Mouse (Mus musculus) MEL (cell line): ENCODE results near the gene Pitx3. TPM values are rescaled to one million over a fixed set of nuclear protein-coding genes. Genes with fewer than 3 reads are reported as not detected.
"Not testable (repeated sequence)": the region's sequence is repeated elsewhere in the genome, so short reads cannot be mapped to it uniquely, and the experiment has no call there.

Experiments used
- DNase-seq: peaks from one replicate; pipeline ENCODE4 v3.0.0; 2011; ENCODE audit warnings: low read depth, low spot score
- H3K27ac ChIP-seq: 2 replicates; pipeline ENCODE4 v1.5.1; 2012; ENCODE audit warnings: low read depth, mild to moderate bottlenecking, control low read depth, low read length, moderate library complexity; ENCODE audit not compliant: control insufficient read depth
- H3K27me3 ChIP-seq, 2 experiments: fragments of 150-350 bp in 1 of 2; sonication (generic) in 1 of 2; 2 replicates each; pipeline ENCODE4 v1.6.1; 2012; ENCODE audit warnings: low read length in 2 of 2, mild to moderate bottlenecking in 2 of 2, improper control_type of control experiment in 1 of 2, moderate library complexity in 1 of 2; ENCODE audit not compliant: insufficient read depth in 2 of 2, control insufficient read depth in 1 of 2
- H3K36me3 ChIP-seq, 2 experiments: 2 replicates each; pipeline ENCODE4 v1.6.1; 2012 to 2014; ENCODE audit warnings: low read length in 2 of 2, improper control_type of control experiment in 1 of 2, inconsistent platforms in 1 of 2, mild to moderate bottlenecking in 1 of 2; ENCODE audit not compliant: insufficient read depth in 2 of 2, control insufficient read depth in 1 of 2
- H3K4me1 ChIP-seq, 2 experiments: fragments of 150-350 bp in 1 of 2; sonication (generic) in 1 of 2; 2 replicates each; pipeline ENCODE4 v1.6.1; 2012; ENCODE audit warnings: low read length in 2 of 2, improper control_type of control experiment in 1 of 2, mild to moderate bottlenecking in 1 of 2; ENCODE audit not compliant: insufficient read depth in 2 of 2, control insufficient read depth in 1 of 2
- H3K4me3 ChIP-seq, 2 experiments: fragments of 150-350 bp in 1 of 2; sonication (generic) in 1 of 2; 2 replicates each; pipeline ENCODE4 v1.5.1; 2012; ENCODE audit warnings: low read depth in 2 of 2, low read length in 2 of 2, mild to moderate bottlenecking in 2 of 2, moderate library complexity in 2 of 2, control low read depth in 1 of 2, improper control_type of control experiment in 1 of 2; ENCODE audit not compliant: control insufficient read depth in 1 of 2, insufficient read depth in 1 of 2
- H3K79me2 ChIP-seq: 2 replicates; pipeline ENCODE4 v1.6.1; 2012; ENCODE audit warnings: mild to moderate bottlenecking, low read length, moderate library complexity; ENCODE audit not compliant: control insufficient read depth, poor library complexity, insufficient read depth
- H3K9ac ChIP-seq: 2 replicates; pipeline ENCODE4 v1.6.1; 2012; ENCODE audit warnings: low read depth, mild to moderate bottlenecking, control low read depth, low read length, moderate library complexity; ENCODE audit not compliant: control insufficient read depth, poor library complexity, severe bottlenecking
- H3K9me3 ChIP-seq: fragments of 150-350 bp; sonication (generic); replicated peaks from 2 replicates; pipeline ENCODE4 v1.6.1; 2012; ENCODE audit warnings: mild to moderate bottlenecking, low read length, improper control_type of control experiment, moderate library complexity; ENCODE audit not compliant: insufficient read depth
- BHLHE40 ChIP-seq: IDR thresholded peaks from 2 replicates; pipeline ENCODE4 v1.6.1; 2012; ENCODE audit warnings: low read depth, mild to moderate bottlenecking, inconsistent platforms, low read length, improper control_type of control experiment, borderline replicate concordance
- CHD1 ChIP-seq: IDR thresholded peaks from 2 replicates; pipeline ENCODE4 v1.6.1; 2012; ENCODE audit warnings: low read depth, mild to moderate bottlenecking, inconsistent platforms, low read length, improper control_type of control experiment
- E2F4 ChIP-seq: IDR thresholded peaks from 2 replicates; pipeline ENCODE4 v1.6.1; 2011; ENCODE audit warnings: low read depth, low read length, improper control_type of control experiment, borderline replicate concordance
- ELF1 ChIP-seq: IDR thresholded peaks from 2 replicates; pipeline ENCODE4 v1.6.1; 2014; ENCODE audit warnings: low read depth, mild to moderate bottlenecking, inconsistent platforms, low read length, improper control_type of control experiment, moderate library complexity
- EP300 ChIP-seq, 2 experiments: IDR thresholded peaks; 2 replicates each; pipeline ENCODE4 v1.6.1; 2011; ENCODE audit warnings: improper control_type of control experiment in 2 of 2, low read length in 2 of 2, low read depth in 1 of 2, mild to moderate bottlenecking in 1 of 2
- KAT2A ChIP-seq: conservative IDR thresholded peaks from 2 replicates; pipeline ENCODE4 v1.6.1; 2012; ENCODE audit warnings: low read depth, low read length, improper control_type of control experiment, inconsistent platforms
- MAFK ChIP-seq: IDR thresholded peaks from 2 replicates; pipeline ENCODE4 v1.6.1; 2011; ENCODE audit warnings: low read depth, mild to moderate bottlenecking, low read length, improper control_type of control experiment, borderline replicate concordance
- MXI1 ChIP-seq: IDR thresholded peaks from 2 replicates; pipeline ENCODE4 v1.6.1; 2011; ENCODE audit warnings: mild to moderate bottlenecking, low read depth, low read length, improper control_type of control experiment
- NRF1 ChIP-seq: IDR thresholded peaks from 2 replicates; pipeline ENCODE4 v1.6.1; 2014; ENCODE audit warnings: low read depth, mild to moderate bottlenecking, inconsistent platforms, low read length, improper control_type of control experiment, moderate library complexity; ENCODE audit not compliant: poor library complexity, insufficient read depth, severe bottlenecking
- POLR2AphosphoS5 ChIP-seq: IDR thresholded peaks from 2 replicates; pipeline ENCODE4 v1.6.1; 2012; ENCODE audit warnings: low read depth, borderline replicate concordance, mild to moderate bottlenecking, inconsistent platforms, low read length, moderate library complexity, mixed read lengths
- RCOR1 ChIP-seq: IDR thresholded peaks from 2 replicates; pipeline ENCODE4 v1.6.1; 2012; ENCODE audit warnings: low read depth, mild to moderate bottlenecking, inconsistent platforms, low read length, improper control_type of control experiment
- SIN3A ChIP-seq: IDR thresholded peaks from 2 replicates; pipeline ENCODE4 v1.6.1; 2012; ENCODE audit warnings: low read length, improper control_type of control experiment, inconsistent platforms
- SMC3 ChIP-seq: IDR thresholded peaks from 2 replicates; pipeline ENCODE4 v1.6.1; 2011; ENCODE audit warnings: low read depth, low read length, improper control_type of control experiment
- TBP ChIP-seq: IDR thresholded peaks from 2 replicates; pipeline ENCODE4 v1.8.0; 2011; ENCODE audit warnings: low read depth, low read length, improper control_type of control experiment
- UBTF ChIP-seq: IDR thresholded peaks from 2 replicates; pipeline ENCODE4 v1.6.1; 2012; ENCODE audit warnings: low read depth, mild to moderate bottlenecking, inconsistent platforms, low read length, improper control_type of control experiment, moderate library complexity, borderline replicate concordance; ENCODE audit not compliant: insufficient read depth
- USF2 ChIP-seq, 2 experiments: IDR thresholded peaks; 2 replicates each; pipeline ENCODE4 v1.6.1; 2011 to 2012; ENCODE audit warnings: improper control_type of control experiment in 2 of 2, low read length in 2 of 2, borderline replicate concordance in 1 of 2, inconsistent platforms in 1 of 2, low read depth in 1 of 2, mild to moderate bottlenecking in 1 of 2; ENCODE audit not compliant: insufficient read depth in 1 of 2
- ZMIZ1 ChIP-seq: IDR thresholded peaks from 2 replicates; pipeline ENCODE4 v1.6.1; 2012; ENCODE audit warnings: low read depth, mild to moderate bottlenecking, inconsistent platforms, low read length, improper control_type of control experiment, moderate library complexity
- ZNF384 ChIP-seq: IDR thresholded peaks from 2 replicates; pipeline ENCODE4 v1.6.1; 2012; ENCODE audit warnings: low read depth, mild to moderate bottlenecking, inconsistent platforms, low read length, improper control_type of control experiment
- polyA plus RNA-seq, 2 experiments: library from polyadenylated mRNA; stranded (reverse) in 1 of 2; unstranded in 1 of 2; fragments of >175 nt in 1 of 2; fragments of >200 nt in 1 of 2; gene quantifications; 2 replicates each; pipeline versions ENCODE4 v1.2.1 to v1.2.4; 2012; ENCODE audit warnings: low replicate concordance in 2 of 2, low read depth in 1 of 2; ENCODE audit not compliant: insufficient read length in 2 of 2, insufficient read depth in 1 of 2, missing spikeins in 1 of 2
- total RNA-seq: library from RNA; depleted of rRNA; stranded (reverse); fragments of 300-350 nt; gene quantifications from 2 replicates; pipeline ENCODE4 v1.2.3, GENCODE M21; 2012

Pitx3 gene
- total and polyA plus RNA-seq, 3 experiments: 0.08 to 0.28 TPM; not detected in 1

GRCm38 (mm10) chr19:46129737-46130136 is 18.4 kb downstream of the Pitx3 start:
- H3K27ac ChIP-seq, H3K36me3 ChIP-seq, H3K9ac ChIP-seq, H3K79me2 ChIP-seq, H3K4me3 ChIP-seq, H3K9me3 ChIP-seq, H3K27me3 ChIP-seq, DNase-seq: not testable (repeated sequence)
- TF ChIP-seq TBP: peak; percentile 75
- peaks cover 0 to 12% of the 10 kb centered on the region in 2 experiments; a peak in 2 of 4 replicates for H3K4me1 ChIP-seq

GRCm38 (mm10) chr19:46126301-46126700 is 21.8 kb downstream of the Pitx3 start:
- Histone ChIP-seq H3K9ac (no peak overlapping the region), H3K4me1 (peaks cover 0 to 3% of the 10 kb centered on the region in 2 experiments; a peak in 1 of 4 replicates), H3K4me3 (no peak overlapping the region), H3K9me3 (no peaks in the 10 kb centered on the region), H3K27me3 (peaks cover 2 to 4% of the 10 kb centered on the region in 2 experiments; a peak in 2 of 4 replicates), H3K27ac (no peak overlapping the region), H3K36me3 (no peaks in the 10 kb centered on the region), H3K79me2 (no peaks in the 10 kb centered on the region)
- no peak for DNase-seq
- TF ChIP-seq MAFK: no peak
- TF ChIP-seq BHLHE40: no peak
- no peak for TF ChIP-seq CHD1
- TF ChIP-seq E2F4: no peak
- TF ChIP-seq SMC3: no peak
- TF ChIP-seq EP300 (IDR thresholded peaks at IDR 0.05; ENCODE audit: low read depth in 1 of 2, low read length in 2 of 2): no peak
- no peak for TF ChIP-seq POLR2AphosphoS5
- TF ChIP-seq UBTF: no peak
- no peak for TF ChIP-seq SIN3A
- TF ChIP-seq ZNF384: no peak
- no peak for TF ChIP-seq RCOR1
- no peak for TF ChIP-seq MXI1
- no peak for TF ChIP-seq USF2 (IDR thresholded peaks at IDR 0.05; ENCODE audit: borderline replicate concordance in 1 of 2, insufficient read depth in 1 of 2, low read depth in 1 of 2, low read length in 2 of 2)

GRCm38 (mm10) chr19:46124651-46125050 is 23.5 kb downstream of the Pitx3 start:
- no peak overlapping the region for H3K4me3 ChIP-seq
- no peak overlapping the region for H3K9ac ChIP-seq
- no peaks in the 10 kb centered on the region for H3K79me2 ChIP-seq
- no peak for DNase-seq
- no peak overlapping the region for H3K27ac ChIP-seq
- no peak for TF ChIP-seq KAT2A
- TF ChIP-seq USF2 (IDR thresholded peaks at IDR 0.05; ENCODE audit: borderline replicate concordance in 1 of 2, insufficient read depth in 1 of 2, low read depth in 1 of 2, low read length in 2 of 2): no peak
- TF ChIP-seq NRF1: no peak
- no peak for TF ChIP-seq ZNF384
- no peak for TF ChIP-seq ZMIZ1
- no peak for TF ChIP-seq ELF1
- TF ChIP-seq RCOR1: no peak
- no peak for TF ChIP-seq UBTF
- H3K9me3 ChIP-seq: no peaks in the 10 kb centered on the region
- peaks cover 0 to 1% of the 10 kb centered on the region in 2 experiments; a peak in 1 of 4 replicates for H3K4me1 ChIP-seq
- peaks cover 0 to under 1% of the 10 kb centered on the region in 2 experiments; a peak in 2 of 4 replicates for H3K36me3 ChIP-seq
- peaks cover 2 to 4% of the 10 kb centered on the region in 2 experiments; a peak in 2 of 4 replicates for H3K27me3 ChIP-seq
